Mouse (Mus musculus) megakaryocyte, embryonic 14.5 days (primary cell): ENCODE results near the gene Cfap161.

ENCODE experiments used
- FLI1 ChIP-seq: IDR thresholded peaks from 2 replicates; pipeline ENCODE4 v1.6.1; 2012; ENCODE audit warnings: low read length, inconsistent platforms, mixed read lengths
- GATA1 ChIP-seq: IDR thresholded peaks from 3 replicates; pipeline ENCODE4 v1.6.1; 2012; ENCODE audit warnings: mixed read lengths, low read length, inconsistent platforms, borderline replicate concordance

- TF ChIP-seq FLI1 (no peak), GATA1 (no peak)
These were observed 3.3 kb upstream of the Cfap161 start for GRCm38 (mm10) chr7:83798004-83798403.
